In the genomic region with DNA sequence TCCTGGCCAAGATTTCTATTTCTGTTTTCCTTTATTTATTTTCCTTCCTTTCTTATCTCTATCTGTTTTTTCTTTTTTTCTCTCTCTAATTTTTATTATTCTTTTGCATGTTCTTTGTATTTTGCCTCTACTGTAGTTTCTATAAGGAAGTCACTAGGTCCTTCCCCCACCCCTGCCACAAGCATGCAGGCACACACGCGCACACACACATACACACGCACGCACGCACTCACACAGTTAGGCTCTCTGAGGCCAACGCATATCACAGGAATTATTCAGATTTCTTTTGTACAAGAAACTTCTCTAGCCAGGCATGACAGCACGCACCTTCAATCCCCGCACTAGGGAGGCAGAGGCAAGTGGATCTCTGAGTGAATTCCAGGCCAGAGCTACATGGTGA, we compare ENCODE assay signal across 16 mouse cellular contexts. TPM values are rescaled to one million over a fixed set of nuclear protein-coding genes. Genes with fewer than 3 reads are reported as not detected.
DNase-seq lines count a peak whose midpoint lies in the region.
"Had no signal": no experiment of that assay in that cellular context is flagged by ENCODE, and none has a peak within 500 bp of the region (broad histone marks: within the 10 kb centered on the region; RNA-seq: fewer than 3 reads in every experiment).

No protein-coding gene starts in this region.

- no peaks in the 10 kb centered on the region for H3K36me3 ChIP-seq in splenic B cell, adult 2 months (ENCODE audit: control insufficient read depth, insufficient read depth, low read length, poor library complexity, severe bottlenecking)
- H3K36me3 ChIP-seq: embryonic facial prominence, embryonic 12.5 days; heart, embryonic 15.5 days; limb, embryonic 13.5 days had no signal

- DNase-seq in heart, adult 11 months, result peak; percentile 94
- DNase-seq in heart, adult 9 months (ENCODE audit: low spot score in 2 of 2), result no peak
- DNase-seq in B cell, adult 2 months, result peak; percentile 80 to 85
- DNase-seq in induced T-regulatory cell, adult 2 months (ENCODE audit: low read depth), result peak; percentile 68
- DNase-seq in splenic B cell, adult 2 months (ENCODE audit: low read depth, low spot score), result peak; percentile 90
- no peak for DNase-seq in layer of hippocampus, adult 9-10 months (ENCODE audit: low spot score)
- no peak for DNase-seq in adrenal gland, postnatal 10 days
- DNase-seq in frontal cortex, postnatal 36 days (ENCODE audit: low spot score in 2 of 2), result no peak
- DNase-seq: adrenal gland, adult 2 months; cerebellum, adult 11-12 months; kidney, adult 2 months; kidney, postnatal 4 days; midbrain, embryonic 14.5 days had no signal

- H3K27me3 ChIP-seq in splenic B cell, adult 2 months (ENCODE audit: control insufficient read depth, insufficient read depth, low read length, poor library complexity, severe bottlenecking), result no peaks in the 10 kb centered on the region
- H3K27me3 ChIP-seq: embryonic facial prominence, embryonic 12.5 days; heart, embryonic 15.5 days; limb, embryonic 13.5 days had no signal

RNA-seq across cellular contexts. Expression of gene Pik3cd, which starts 3.6 kb away (rescaled TPM):
- 10 to 100 TPM in 1 of 2 experiments, 1 to 10 TPM in 1; 7.5 to 12.1 TPM for total RNA-seq in adrenal gland, postnatal 10 days (2021)

RNA-seq across cellular contexts. Expression of gene Tmem201, which starts 31.9 kb away (rescaled TPM):
- 10 to 100 TPM; 35.0 to 43.6 TPM for total RNA-seq in adrenal gland, postnatal 10 days (2021)

Comparison
In these comparisons a context has a peak if more than half of its experiments do, and no peak if none do; other contexts are left out.
1. DNase-seq: peak in heart, adult 11 months (single experiment), B cell, adult 2 months (2 of 2), induced T-regulatory cell, adult 2 months (single experiment) and splenic B cell, adult 2 months (single experiment); none in heart, adult 9 months (0 of 2), layer of hippocampus, adult 9-10 months (single experiment), adrenal gland, postnatal 10 days (single experiment) and frontal cortex, postnatal 36 days (0 of 2).